Mouse (Mus musculus) ES-Bruce4 (cell line): ENCODE measurements around the gene B3galt2.

Experiments
- CTCF ChIP-seq: IDR thresholded peaks from one replicate; pipeline ENCODE4 v1.8.1; 2011; ENCODE audit warnings: low read depth, low read length
- EP300 ChIP-seq: IDR thresholded peaks from 2 replicates; pipeline ENCODE4 v1.6.1; 2011; ENCODE audit warnings: low read depth, low read length; ENCODE audit not compliant: insufficient read depth
- POLR2A ChIP-seq: IDR thresholded peaks from one replicate; pipeline ENCODE4 v1.8.1; 2011; ENCODE audit warnings: low read length; ENCODE audit not compliant: insufficient read depth

- TF ChIP-seq CTCF (no peak), POLR2A (no peak), EP300 (no peak)
Measured at GRCm38 (mm10) chr1:143681108-143681507, 40.6 kb downstream of the B3galt2 start.
